Mouse (Mus musculus) lung, embryonic 14.5 days (tissue): ENCODE results near the gene Srd5a3. TPM values are rescaled to one million over a fixed set of nuclear protein-coding genes. Genes with fewer than 3 reads are reported as not detected.
A peak's percentile ranks its signal among the peaks of the same experiment; 100 is the strongest.

ENCODE experiments used
- ATAC-seq: fragments of 200-750 bp; cut with Nextera tagmentation; 2 replicates; pipeline ENCODE4 v1.8.0; 2017; ENCODE audit warnings: mild to moderate bottlenecking, moderate TSS enrichment, moderate library complexity; ENCODE audit not compliant: insufficient read depth
- DNase-seq: peaks from one replicate; pipeline ENCODE4 v3.0.0-alpha.2; 2015
- H3K27ac ChIP-seq: fragments of 300-500 bp; sonication (generic); 2 replicates; pipeline ENCODE4 v1.5.1; 2014; ENCODE audit warnings: low read depth, mild to moderate bottlenecking, moderate library complexity
- H3K27me3 ChIP-seq: fragments of 300-500 bp; sonication (generic); 2 replicates; pipeline ENCODE4 v1.6.1; 2014; ENCODE audit warnings: low read length, control low read depth; ENCODE audit not compliant: insufficient read depth
- H3K36me3 ChIP-seq: fragments of 300-500 bp; sonication (generic); 2 replicates; pipeline ENCODE4 v1.6.1; 2014; ENCODE audit warnings: control low read depth; ENCODE audit not compliant: insufficient read depth
- H3K4me1 ChIP-seq: fragments of 300-500 bp; sonication (generic); 2 replicates; pipeline ENCODE4 v1.6.1; 2014; ENCODE audit warnings: antibody characterized with exemption, control low read depth; ENCODE audit not compliant: insufficient read depth
- H3K4me2 ChIP-seq: fragments of 300-500 bp; sonication (generic); 2 replicates; pipeline ENCODE4 v1.6.1; 2014; ENCODE audit warnings: mild to moderate bottlenecking
- H3K4me3 ChIP-seq: fragments of 300-500 bp; sonication (generic); 2 replicates; pipeline ENCODE4 v1.5.1; 2014; ENCODE audit warnings: low read depth, low read length
- H3K9ac ChIP-seq: fragments of 300-500 bp; sonication (generic); 2 replicates; pipeline ENCODE4 v1.6.1; 2014
- H3K9me3 ChIP-seq: fragments of 300-500 bp; sonication (generic); 2 replicates; pipeline ENCODE4 v1.6.1; 2016; ENCODE audit warnings: low read depth, low read length, control low read depth
- CTCF ChIP-seq: IDR thresholded peaks from 2 replicates; pipeline ENCODE4 v1.5.1; 2016; ENCODE audit warnings: antibody characterized with exemption, low read depth
- WGBS: fragments of 180-500 bp; shearing (Covaris S2); extraction: QIAGEN DNeasy Blood & Tissue Kit; methylation state at CpG from one replicate; pipeline ENCODE4 v1.1.7; 2014; 5-methylcytosine and 5-hydroxymethylcytosine counted together
- polyA plus RNA-seq: library from polyadenylated mRNA; unstranded; fragments of >200 nt; fragmentation: Nextera tagmentation; extraction: Ambion mirVana; gene quantifications from 2 replicates; pipeline ENCODE4 v1.2.1, GENCODE M21; 2014

Gene Srd5a3
- polyA plus RNA-seq, 1 experiment from 2014 or later: 37.6 TPM

- Histone ChIP-seq H3K27ac (no peak overlapping the region), H3K4me2 (no peak overlapping the region), H3K4me3 (no peak overlapping the region), H3K9me3 (no peaks in the 10 kb centered on the region), H3K27me3 (no peaks in the 10 kb centered on the region), H3K9ac (no peak overlapping the region), H3K36me3 (no peaks in the 10 kb centered on the region), H3K4me1 (no peaks in the 10 kb centered on the region)
- TF ChIP-seq CTCF: no peak
- ATAC-seq (no peak), DNase-seq (no peak)
- 50% methylated on average over 4 of the region's 4 CpGs for WGBS
These were observed 23.8 kb downstream of the Srd5a3 start for GRCm38 (mm10) chr5:76163828-76164390.

GRCm38 (mm10) chr5:76164827-76165226 lies 24.8 kb downstream of the Srd5a3 start:
- 73% methylated on average over 7 of the region's 7 CpGs for WGBS
- TF ChIP-seq CTCF: no peak
- no peak for ATAC-seq

GRCm38 (mm10) chr5:76170522-76170921 lies 30.5 kb downstream of the Srd5a3 start:
- H3K36me3 ChIP-seq: no peaks in the 10 kb centered on the region
- H3K4me2 ChIP-seq: no peak overlapping the region
- 72% methylated on average over 4 of the region's 4 CpGs for WGBS
- no peaks in the 10 kb centered on the region for H3K9me3 ChIP-seq
- no peak overlapping the region for H3K4me3 ChIP-seq
- H3K27ac ChIP-seq: no peak overlapping the region
- H3K27me3 ChIP-seq: no peaks in the 10 kb centered on the region
- no peak for DNase-seq
- H3K4me1 ChIP-seq: no peaks in the 10 kb centered on the region
- no peak overlapping the region for H3K9ac ChIP-seq
- TF ChIP-seq CTCF: no peak
- ATAC-seq: no peak

More at GRCm38 (mm10) chr5:76164827-76165226, 24.8 kb downstream of the Srd5a3 start:
- Histone ChIP-seq H3K4me1 (no peaks in the 10 kb centered on the region), H3K4me3 (no peak overlapping the region), H3K36me3 (no peaks in the 10 kb centered on the region), H3K9ac (no peak overlapping the region), H3K27ac (no peak overlapping the region), H3K27me3 (no peaks in the 10 kb centered on the region), H3K9me3 (no peaks in the 10 kb centered on the region), H3K4me2 (no peak overlapping the region)
- DNase-seq: no peak

- H3K27me3 ChIP-seq: no peaks in the 10 kb centered on the region
- no peak overlapping the region for H3K9ac ChIP-seq
- no peak overlapping the region for H3K27ac ChIP-seq
- H3K4me1 ChIP-seq: no peaks in the 10 kb centered on the region
- ATAC-seq (no peak), DNase-seq (no peak)
- no peak overlapping the region for H3K4me3 ChIP-seq
- H3K4me2 ChIP-seq: no peak overlapping the region
- no peaks in the 10 kb centered on the region for H3K9me3 ChIP-seq
- no peaks in the 10 kb centered on the region for H3K36me3 ChIP-seq
- no peak for TF ChIP-seq CTCF
These were observed 31.0 kb downstream of the Srd5a3 start for GRCm38 (mm10) chr5:76171039-76171438.

- 83% methylated on average over 4 of the region's 4 CpGs for WGBS
- TF ChIP-seq CTCF: no peak
- DNase-seq (no peak), ATAC-seq (no peak)
- H3K27me3 ChIP-seq: no peaks in the 10 kb centered on the region
- no peak overlapping the region for H3K9ac ChIP-seq
- no peak overlapping the region for H3K27ac ChIP-seq
- H3K9me3 ChIP-seq: no peaks in the 10 kb centered on the region
- no peak overlapping the region for H3K4me3 ChIP-seq
- H3K4me2 ChIP-seq: no peak overlapping the region
- no peaks in the 10 kb centered on the region for H3K4me1 ChIP-seq
- no peaks in the 10 kb centered on the region for H3K36me3 ChIP-seq
These were observed 35.0 kb downstream of the Srd5a3 start for GRCm38 (mm10) chr5:76175051-76175450.

- H3K27ac ChIP-seq: peak overlapping the region; percentile 54
- WGBS: 30% methylated on average over 3 of the region's 3 CpGs
These were observed 36.3 kb downstream of the Srd5a3 start for GRCm38 (mm10) chr5:76176411-76176810.

GRCm38 (mm10) chr5:76176841-76177240 lies 36.8 kb downstream of the Srd5a3 start:
- Histone ChIP-seq H3K36me3 (no peaks in the 10 kb centered on the region), H3K27me3 (no peaks in the 10 kb centered on the region), H3K4me1 (no peaks in the 10 kb centered on the region), H3K9ac (no peak overlapping the region), H3K9me3 (no peaks in the 10 kb centered on the region), H3K4me3 (no peak overlapping the region), H3K27ac (peak overlapping the region; percentile 54), H3K4me2 (peak overlapping the region; percentile 1; the same call in 1 of the 2 replicates)
- DNase-seq (peak; percentile 48), ATAC-seq (peak; percentile 49; the same call in 1 of the 2 replicates)
- 50% methylated on average over 11 of the region's 11 CpGs for WGBS
- TF ChIP-seq CTCF: no peak

More at GRCm38 (mm10) chr5:76176411-76176810, 36.3 kb downstream of the Srd5a3 start:
- H3K4me3 ChIP-seq: no peak overlapping the region
- H3K4me1 ChIP-seq: no peaks in the 10 kb centered on the region
- no peaks in the 10 kb centered on the region for H3K36me3 ChIP-seq
- DNase-seq: peak; percentile 52
- no peaks in the 10 kb centered on the region for H3K27me3 ChIP-seq
- ATAC-seq: no peak; the same call in 1 of the 2 replicates
- no peak overlapping the region for H3K9ac ChIP-seq
- peak overlapping the region; percentile 1; the same call in 1 of the 2 replicates for H3K4me2 ChIP-seq
- no peak for TF ChIP-seq CTCF
- no peaks in the 10 kb centered on the region for H3K9me3 ChIP-seq
